Mouse (Mus musculus) heart, adult 2 months (tissue): ENCODE data around the gene Sipa1l1. TPM values are rescaled to one million over a fixed set of nuclear protein-coding genes. Genes with fewer than 3 reads are reported as not detected.
A peak's percentile ranks its signal among the peaks of the same experiment; 100 is the strongest.

Source experiments
- DNase-seq, 2 experiments: peaks; one replicate each; pipeline ENCODE4 v3.0.0; 2021
- H3K27ac ChIP-seq: fragments of 200-600 bp; 2 replicates; pipeline ENCODE4 v1.8.1; 2022
- H3K27me3 ChIP-seq: fragments of 200-500 bp; 2 replicates; pipeline ENCODE4 v1.6.1; 2012; ENCODE audit warnings: mild to moderate bottlenecking, low read length, inconsistent platforms, mixed read lengths; ENCODE audit not compliant: control insufficient read depth, insufficient read depth
- H3K36me3 ChIP-seq: fragments of 200-500 bp; 2 replicates; pipeline ENCODE4 v1.6.1; 2012; ENCODE audit warnings: low read length, inconsistent platforms; ENCODE audit not compliant: control insufficient read depth, insufficient read depth
- H3K4me1 ChIP-seq: fragments of 200-500 bp; 2 replicates; pipeline ENCODE4 v1.6.1; 2011; ENCODE audit warnings: low read length; ENCODE audit not compliant: control insufficient read depth, insufficient read depth
- H3K4me3 ChIP-seq: fragments of 200-600 bp; 2 replicates; pipeline ENCODE4 v1.8.1; 2022
- H3K79me2 ChIP-seq: fragments of 200-500 bp; replicated peaks from 2 replicates; pipeline ENCODE4 v1.6.1; 2012; ENCODE audit warnings: mild to moderate bottlenecking, inconsistent platforms, low read length, moderate library complexity, mixed read lengths; ENCODE audit not compliant: control insufficient read depth, insufficient read depth
- H3K9ac ChIP-seq: fragments of 200-500 bp; 2 replicates; pipeline ENCODE4 v1.6.1; 2012; ENCODE audit warnings: low read depth, mild to moderate bottlenecking, control low read depth, inconsistent platforms, low read length, mixed read lengths
- CTCF ChIP-seq: fragments of 200-600 bp; IDR thresholded peaks from 2 replicates; pipeline ENCODE4 v1.8.1; 2022; ENCODE audit warnings: antibody characterized with exemption, mild to moderate bottlenecking, moderate library complexity
- EP300 ChIP-seq: fragments of 200-500 bp; IDR thresholded peaks from 2 replicates; pipeline ENCODE4 v1.6.1; 2011; ENCODE audit warnings: low read depth, low read length, control low read depth; ENCODE audit not compliant: insufficient read depth
- POLR2A ChIP-seq: fragments of 200-500 bp; IDR thresholded peaks from 2 replicates; pipeline ENCODE4 v1.6.1; 2011; ENCODE audit warnings: mild to moderate bottlenecking, low read depth, low read length, control low read depth; ENCODE audit not compliant: insufficient read depth
- WGBS: fragments of 180-500 bp; shearing (Covaris S2); methylation state at CpG from one replicate; pipeline ENCODE4 v1.1.7; 2018; 5-methylcytosine and 5-hydroxymethylcytosine counted together
- intact Hi-C: fragments of 180-260 bp; cut with DNase I; formaldehyde crosslinking; loops from one replicate; pipeline ENCODE4 v1.15.1; 2025
- polyA plus RNA-seq: library from polyadenylated mRNA; depleted of rRNA; stranded (reverse); fragments of >200 nt; gene quantifications from 2 replicates; pipeline ENCODE4 v1.2.3, GENCODE M21; 2012
- total RNA-seq, 2 experiments: library from RNA; stranded (reverse); gene quantifications; 2 replicates each; pipeline ENCODE4 v1.2.3; 2021

Gene Sipa1l1
- total and polyA plus RNA-seq, 3 experiments = 6.9 to 9.1 (median 8.4) TPM

DNA sequence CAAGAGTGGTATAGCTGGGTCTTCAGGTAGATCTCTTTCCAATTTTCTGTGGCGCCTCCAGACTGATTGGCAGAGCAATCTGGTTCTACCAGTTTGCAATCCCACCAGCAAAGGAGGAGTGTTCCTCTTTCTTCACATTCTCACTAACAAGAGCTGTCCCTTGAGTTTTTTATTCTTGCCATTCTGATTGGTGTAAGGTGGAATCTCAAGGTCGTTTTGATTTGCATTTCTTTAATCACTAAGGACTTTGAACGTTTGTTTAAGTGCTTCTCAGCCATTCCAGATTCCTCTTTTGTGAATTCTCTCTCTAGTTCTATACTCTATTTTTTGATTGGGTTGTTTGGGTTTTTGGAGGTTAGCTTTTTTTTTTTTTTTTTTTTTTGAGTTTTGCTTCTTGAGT, 151.1 kb downstream of the Sipa1l1 start:
- no peaks in the 10 kb centered on the region for H3K79me2 ChIP-seq
- no peak overlapping the region for H3K4me3 ChIP-seq
- no peaks in the 10 kb centered on the region for H3K4me1 ChIP-seq
- no peak for TF ChIP-seq CTCF
- no peak for TF ChIP-seq POLR2A
- no peak for TF ChIP-seq EP300
- no peak for DNase-seq
- H3K27ac ChIP-seq = no peak overlapping the region
- intact Hi-C loops = loop anchor here (5.0 kb wide), 1 partner anchor 152 kb away; no protein-coding TSS in a partner anchor
- no peaks in the 10 kb centered on the region for H3K36me3 ChIP-seq
- 69% methylated on average over 3 of the region's 3 CpGs for WGBS
- no peak overlapping the region for H3K9ac ChIP-seq
- H3K27me3 ChIP-seq = no peaks in the 10 kb centered on the region

DNA sequence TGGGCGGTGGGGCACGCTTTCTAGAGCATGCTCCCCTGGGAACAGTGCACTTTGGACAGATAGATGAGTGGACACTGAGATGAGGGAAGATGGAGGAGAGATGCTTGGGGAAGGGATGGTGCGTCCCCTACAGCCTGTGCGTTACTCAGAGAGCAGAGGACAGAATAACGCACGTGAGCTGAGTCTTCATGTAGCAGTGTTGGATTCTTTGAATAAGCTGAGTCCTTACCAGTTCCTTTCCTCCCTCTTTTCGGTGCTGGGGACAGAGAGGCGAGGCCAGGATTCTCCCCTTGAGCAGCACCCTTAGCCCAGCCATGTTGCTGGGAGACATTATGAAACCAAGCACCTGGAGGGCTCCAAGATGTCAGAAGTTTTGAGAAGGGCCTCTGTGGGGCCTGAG, 152.3 kb downstream of the Sipa1l1 start:
- no peak overlapping the region for H3K4me3 ChIP-seq
- 89% methylated on average over 8 of the region's 8 CpGs for WGBS
- H3K36me3 ChIP-seq = no peaks in the 10 kb centered on the region
- H3K9ac ChIP-seq = no peak overlapping the region
- TF ChIP-seq POLR2A (no peak), CTCF (no peak), EP300 (no peak)
- no peak overlapping the region for H3K27ac ChIP-seq
- no peak for DNase-seq
- no peaks in the 10 kb centered on the region for H3K79me2 ChIP-seq
- H3K4me1 ChIP-seq = no peaks in the 10 kb centered on the region
- H3K27me3 ChIP-seq = no peaks in the 10 kb centered on the region
- intact Hi-C loops = loop anchor here (5.0 kb wide), 1 partner anchor 151 kb away; no protein-coding TSS in a partner anchor

DNA sequence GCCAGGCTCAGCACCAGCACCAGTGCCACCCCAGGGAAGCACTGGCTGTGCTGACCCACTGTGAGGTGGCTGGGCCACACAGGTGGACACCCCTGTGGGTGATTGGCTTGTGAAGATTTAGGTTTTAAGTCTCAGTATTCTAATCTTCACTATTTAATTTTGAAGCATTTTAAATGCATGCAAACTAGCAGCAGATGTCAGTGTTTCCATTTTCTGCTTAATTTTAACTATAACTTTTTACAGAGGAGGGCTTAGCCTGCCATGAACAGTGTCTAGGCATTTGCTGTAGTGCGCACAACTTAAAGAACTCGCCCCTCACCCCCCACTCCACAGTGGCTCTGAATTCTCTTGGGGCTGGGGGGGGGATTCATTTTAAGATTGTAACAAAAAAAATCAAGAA, 152.7 kb downstream of the Sipa1l1 start:
- DNase-seq = no peak
- intact Hi-C loops = loop anchor here (5.0 kb wide), 1 partner anchor 150 kb away; no protein-coding TSS in a partner anchor
- Histone ChIP-seq H3K4me3 (no peak overlapping the region), H3K9ac (no peak overlapping the region), H3K27ac (no peak overlapping the region), H3K79me2 (no peaks in the 10 kb centered on the region), H3K27me3 (no peaks in the 10 kb centered on the region), H3K36me3 (no peaks in the 10 kb centered on the region), H3K4me1 (no peaks in the 10 kb centered on the region)
- no peak for TF ChIP-seq EP300
- 0 out of 2 replicates have a peak, but pooled peaks have one; percentile 17 for TF ChIP-seq CTCF
- TF ChIP-seq POLR2A = no peak
- WGBS = 96% methylated on average over 2 of the region's 2 CpGs

DNA sequence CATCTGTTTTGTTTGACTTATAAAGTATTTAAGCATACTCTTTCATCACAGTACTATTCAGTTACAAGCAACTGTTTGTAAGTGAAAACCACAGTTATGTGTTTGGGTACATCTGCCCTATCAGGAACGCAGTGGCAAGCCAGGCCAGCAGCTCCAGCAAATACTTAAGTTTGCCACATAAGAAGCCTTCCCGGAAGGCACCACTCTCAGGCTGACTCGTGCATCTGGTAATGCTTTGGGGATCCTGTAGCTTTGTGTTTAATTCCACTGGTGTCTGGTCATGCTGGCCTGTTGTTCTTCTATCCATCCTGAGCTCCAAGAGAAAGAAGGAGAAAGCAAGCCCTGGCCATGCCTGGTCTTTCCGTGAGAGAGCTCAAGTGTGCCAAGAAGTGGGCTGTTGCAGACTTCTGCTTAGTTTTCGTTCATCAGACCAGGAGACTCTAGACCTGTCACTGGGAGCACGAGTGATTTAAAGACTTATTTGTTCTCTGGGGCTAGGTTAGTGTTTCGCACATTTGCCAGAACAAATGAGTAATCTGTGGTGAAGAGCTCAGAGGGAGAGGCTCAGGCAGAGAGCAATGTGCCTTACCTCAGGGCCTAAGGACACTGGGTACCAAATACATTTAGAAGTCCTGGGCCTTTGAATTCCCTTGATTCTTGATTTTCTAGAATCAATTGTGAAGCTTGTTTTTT, 153.8 kb downstream of the Sipa1l1 start:
- no peak for DNase-seq
- no peaks in the 10 kb centered on the region for H3K27me3 ChIP-seq
- TF ChIP-seq CTCF (no peak), POLR2A (no peak), EP300 (no peak)
- intact Hi-C loops = loop anchor here (5.0 kb wide), 1 partner anchor 149 kb away; no protein-coding TSS in a partner anchor
- H3K4me1 ChIP-seq = no peaks in the 10 kb centered on the region
- no peak overlapping the region for H3K27ac ChIP-seq
- no peaks in the 10 kb centered on the region for H3K79me2 ChIP-seq
- H3K4me3 ChIP-seq = no peak overlapping the region
- no peaks in the 10 kb centered on the region for H3K36me3 ChIP-seq
- no peak overlapping the region for H3K9ac ChIP-seq
- WGBS = 82% methylated on average over 7 of the region's 7 CpGs

DNA sequence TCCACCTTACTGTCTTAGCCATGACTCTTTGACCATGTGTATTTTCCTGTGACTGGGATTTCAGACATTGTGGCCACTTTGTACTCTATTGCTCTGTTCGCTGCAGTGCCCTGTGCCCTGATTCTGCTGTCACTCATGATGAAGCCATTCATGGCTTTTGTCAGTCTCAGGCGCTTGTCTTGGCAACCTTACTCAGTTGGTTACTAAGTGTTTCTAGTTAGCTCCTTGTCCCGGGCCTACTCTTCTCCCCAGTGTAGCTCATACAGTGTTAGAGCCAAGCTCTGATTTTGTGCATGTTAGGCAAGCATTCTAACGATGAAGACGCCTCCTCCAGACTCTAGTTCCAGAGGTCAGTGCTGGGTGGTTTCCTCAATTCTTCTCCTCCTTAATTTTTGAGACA, 155.5 kb downstream of the Sipa1l1 start:
- Histone ChIP-seq H3K36me3 (no peaks in the 10 kb centered on the region), H3K4me1 (no peaks in the 10 kb centered on the region), H3K4me3 (no peak overlapping the region), H3K27me3 (no peaks in the 10 kb centered on the region), H3K9ac (no peak overlapping the region), H3K79me2 (no peaks in the 10 kb centered on the region), H3K27ac (no peak overlapping the region)
- WGBS = 82% methylated on average over 5 of the region's 5 CpGs
- intact Hi-C loops = loop anchor here (5.0 kb wide), 1 partner anchor 148 kb away; no protein-coding TSS in a partner anchor
- TF ChIP-seq EP300 (no peak), CTCF (no peak), POLR2A (no peak)
- DNase-seq = no peak

DNA sequence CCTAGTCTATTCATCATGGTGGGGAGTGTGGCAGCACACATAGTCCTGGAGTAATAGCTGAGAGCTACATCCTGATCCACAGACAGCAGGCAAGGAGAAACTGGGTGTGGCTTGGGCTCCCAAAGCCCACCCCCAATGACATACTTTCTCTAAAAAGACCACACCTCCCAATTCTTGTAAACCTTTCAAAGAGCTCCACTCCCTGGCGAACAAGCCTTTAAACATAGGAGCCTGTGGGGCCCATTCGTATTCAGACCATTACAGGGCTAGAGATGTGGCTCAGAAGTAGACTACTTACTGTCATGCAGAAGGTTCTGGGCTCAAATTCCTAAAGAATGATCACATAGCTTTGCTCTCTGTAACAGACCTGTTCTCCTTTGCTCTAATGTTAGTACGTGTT, 156.4 kb downstream of the Sipa1l1 start:
- intact Hi-C loops = no loop called here
- Histone ChIP-seq H3K4me3 (no peak overlapping the region), H3K36me3 (no peaks in the 10 kb centered on the region), H3K27ac (no peak overlapping the region), H3K27me3 (no peaks in the 10 kb centered on the region), H3K4me1 (no peaks in the 10 kb centered on the region), H3K79me2 (no peaks in the 10 kb centered on the region), H3K9ac (no peak overlapping the region)
- DNase-seq = no peak
- no peak for TF ChIP-seq POLR2A
- no peak for TF ChIP-seq CTCF
- TF ChIP-seq EP300 = no peak
- WGBS = 98% methylated on average over 3 of the region's 3 CpGs
